Mouse (Mus musculus) stomach, embryonic 16.5 days (tissue): Measurements from ENCODE around the gene Sorbs1. TPM values are rescaled to one million over a fixed set of nuclear protein-coding genes. Genes with fewer than 3 reads are reported as not detected.

Source experiments
- ATAC-seq: fragments of 200-750 bp; cut with Nextera tagmentation; 2 replicates; pipeline ENCODE4 v1.8.0; 2017; ENCODE audit warnings: moderate number of reproducible peaks, moderate TSS enrichment; ENCODE audit not compliant: insufficient read depth, low FRiP score
- H3K27ac ChIP-seq: fragments of 300-500 bp; sonication (generic); 2 replicates; pipeline ENCODE4 v1.5.1; 2014; ENCODE audit warnings: low read length
- H3K27me3 ChIP-seq: fragments of 300-500 bp; sonication (generic); 2 replicates; pipeline ENCODE4 v1.6.1; 2014; ENCODE audit warnings: low read length, control low read depth, mixed read lengths; ENCODE audit not compliant: control insufficient read depth, insufficient read depth
- H3K36me3 ChIP-seq: fragments of 300-500 bp; sonication (generic); 2 replicates; pipeline ENCODE4 v1.6.1; 2014; ENCODE audit warnings: low read length; ENCODE audit not compliant: control insufficient read depth, insufficient read depth
- H3K4me1 ChIP-seq: fragments of 300-500 bp; sonication (generic); 2 replicates; pipeline ENCODE4 v1.6.1; 2014; ENCODE audit warnings: low read length, control low read depth, mixed read lengths; ENCODE audit not compliant: control insufficient read depth, insufficient read depth
- H3K4me2 ChIP-seq: fragments of 300-500 bp; sonication (generic); 2 replicates; pipeline ENCODE4 v1.6.1; 2014; ENCODE audit warnings: low read depth, low read length, mixed read lengths
- H3K4me3 ChIP-seq: fragments of 300-500 bp; sonication (generic); replicated peaks from 2 replicates; pipeline ENCODE4 v1.5.1; 2014; ENCODE audit warnings: mild to moderate bottlenecking, low read length
- H3K9ac ChIP-seq: fragments of 300-500 bp; sonication (generic); 2 replicates; pipeline ENCODE4 v1.6.1; 2014; ENCODE audit warnings: low read length
- H3K9me3 ChIP-seq: fragments of 300-500 bp; sonication (generic); replicated peaks from 2 replicates; pipeline ENCODE4 v1.6.1; 2016; ENCODE audit warnings: low read length, control low read depth; ENCODE audit not compliant: control insufficient read depth
- WGBS: fragments of 180-500 bp; shearing (Covaris S2); extraction: QIAGEN DNeasy Blood & Tissue Kit; methylation state at CpG from one replicate; pipeline ENCODE4 v1.1.7; 2014; 5-methylcytosine and 5-hydroxymethylcytosine counted together
- polyA plus RNA-seq: library from polyadenylated mRNA; unstranded; fragments of >200 nt; fragmentation: Nextera tagmentation; extraction: Ambion mirVana; gene quantifications from 2 replicates; pipeline ENCODE4 v1.2.1, GENCODE M21; 2015

The Sorbs1 gene
- polyA plus RNA-seq, 1 experiment from 2014 or later, result 106 TPM

DNA sequence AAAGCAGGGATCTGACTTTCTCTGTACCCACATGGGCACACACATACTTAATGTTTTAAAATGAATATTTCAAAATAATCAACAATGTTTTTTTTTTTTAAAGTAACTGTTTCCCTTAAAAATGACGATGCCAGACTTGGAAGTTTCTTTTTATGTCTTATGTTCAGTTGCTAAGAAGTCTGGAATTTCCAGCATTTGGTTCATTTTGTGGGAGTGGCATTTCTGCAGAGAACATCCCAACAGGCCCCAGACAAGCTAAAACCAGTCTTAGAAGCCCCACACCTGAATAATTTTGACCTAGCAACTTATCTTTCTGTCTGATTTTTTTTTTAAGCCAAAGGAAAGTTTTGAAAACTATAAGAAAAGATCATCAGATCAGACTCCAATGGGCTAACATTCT lies 258.0 kb downstream of the Sorbs1 start:
- no peaks in the 10 kb centered on the region for H3K9me3 ChIP-seq
- H3K4me2 ChIP-seq, result no peak overlapping the region
- H3K27me3 ChIP-seq, result no peaks in the 10 kb centered on the region
- H3K4me3 ChIP-seq, result no peak overlapping the region
- no peak overlapping the region for H3K27ac ChIP-seq
- H3K4me1 ChIP-seq, result no peaks in the 10 kb centered on the region
- ATAC-seq, result no peak
- WGBS, result 38% methylated on average over 1 of the region's 1 CpGs
- no peaks in the 10 kb centered on the region for H3K36me3 ChIP-seq
- no peak overlapping the region for H3K9ac ChIP-seq

DNA sequence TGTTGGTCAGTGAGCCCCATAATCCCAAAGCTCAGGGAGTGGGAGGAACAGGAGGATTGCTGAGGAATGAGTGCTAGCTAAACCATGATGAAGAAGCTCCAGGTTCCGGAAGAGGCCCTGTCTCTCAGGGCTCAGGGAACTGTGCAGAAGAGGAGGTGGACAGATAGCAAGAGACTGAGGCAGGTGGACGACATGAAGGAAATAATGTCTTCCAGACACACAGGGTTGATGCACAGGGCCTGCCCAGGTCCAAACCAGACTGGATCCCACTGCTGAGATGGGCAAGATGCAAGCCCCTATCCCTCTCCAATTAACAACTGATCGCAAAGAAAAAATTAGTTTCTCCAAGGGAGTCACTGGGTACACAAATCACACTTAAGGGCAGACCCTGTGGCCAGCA lies 258.8 kb downstream of the Sorbs1 start:
- WGBS, result 88% methylated on average over 3 of the region's 3 CpGs
- H3K27ac ChIP-seq, result no peak overlapping the region
- H3K9ac ChIP-seq, result no peak overlapping the region
- no peaks in the 10 kb centered on the region for H3K4me1 ChIP-seq
- no peak overlapping the region for H3K4me2 ChIP-seq
- ATAC-seq, result no peak
- H3K4me3 ChIP-seq, result no peak overlapping the region
- H3K9me3 ChIP-seq, result no peaks in the 10 kb centered on the region
- no peaks in the 10 kb centered on the region for H3K36me3 ChIP-seq
- H3K27me3 ChIP-seq, result no peaks in the 10 kb centered on the region

DNA sequence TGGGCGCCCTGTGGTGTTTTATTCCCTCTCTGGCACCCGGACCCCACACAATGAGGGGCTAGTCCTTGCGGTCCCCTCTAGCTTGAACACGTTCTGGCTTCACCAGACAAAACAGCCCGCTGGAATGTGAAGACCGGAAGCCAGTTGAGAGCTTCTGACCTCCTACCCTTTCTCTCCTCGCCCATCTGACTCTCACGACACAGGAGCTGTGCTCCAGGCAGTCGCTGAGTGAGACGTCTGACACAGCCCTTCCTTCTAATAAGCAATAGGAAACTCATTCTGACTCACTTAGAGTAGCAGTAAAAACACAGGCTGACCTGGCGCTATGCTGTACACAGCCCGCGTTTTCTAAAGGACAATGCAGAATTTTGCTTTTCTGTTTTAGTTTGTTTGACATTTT lies 259.8 kb downstream of the Sorbs1 start:
- Histone ChIP-seq H3K4me2 (no peak overlapping the region), H3K27ac (no peak overlapping the region), H3K36me3 (no peaks in the 10 kb centered on the region), H3K9ac (no peak overlapping the region), H3K4me3 (no peak overlapping the region), H3K4me1 (no peaks in the 10 kb centered on the region), H3K27me3 (no peaks in the 10 kb centered on the region), H3K9me3 (no peaks in the 10 kb centered on the region)
- ATAC-seq, result 0 out of 2 replicates have a peak, but pooled peaks have one; percentile 19
- 44% methylated on average over 13 of the region's 13 CpGs for WGBS

DNA sequence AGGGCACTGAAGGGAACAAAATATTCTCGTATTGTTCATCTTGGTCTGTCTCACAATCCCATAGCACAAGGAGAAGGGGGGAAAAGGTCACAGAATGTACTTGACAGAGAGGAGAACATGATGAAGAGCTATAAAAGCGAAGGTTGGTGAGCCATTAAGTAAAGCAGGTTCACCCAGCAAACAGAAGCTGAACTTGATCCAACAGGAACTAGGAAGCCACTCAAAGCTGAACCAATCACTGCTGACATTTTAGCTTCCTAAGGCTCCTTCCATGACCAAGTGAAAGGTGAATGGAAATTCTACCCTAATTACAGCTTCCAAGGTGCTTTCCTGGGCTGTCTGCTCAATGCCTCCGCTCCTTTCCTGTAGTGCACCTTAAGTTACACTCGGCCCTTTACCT lies 262.5 kb downstream of the Sorbs1 start:
- Histone ChIP-seq H3K4me2 (no peak overlapping the region), H3K9me3 (no peaks in the 10 kb centered on the region), H3K4me1 (no peaks in the 10 kb centered on the region), H3K27ac (no peak overlapping the region), H3K27me3 (no peaks in the 10 kb centered on the region), H3K9ac (no peak overlapping the region), H3K4me3 (no peak overlapping the region), H3K36me3 (no peaks in the 10 kb centered on the region)
- ATAC-seq, result no peak
- 78% methylated on average over 4 of the region's 4 CpGs for WGBS

GRCm38 (mm10) chr19:40249352-40249751 lies 264.2 kb downstream of the Sorbs1 start:
- Histone ChIP-seq H3K27ac (no peak overlapping the region), H3K4me1 (no peaks in the 10 kb centered on the region), H3K9ac (no peak overlapping the region), H3K36me3 (no peaks in the 10 kb centered on the region), H3K27me3 (no peaks in the 10 kb centered on the region), H3K4me3 (no peak overlapping the region), H3K4me2 (no peak overlapping the region), H3K9me3 (no peaks in the 10 kb centered on the region)
- 67% methylated on average over 11 of the region's 11 CpGs for WGBS
- ATAC-seq, result no peak

DNA sequence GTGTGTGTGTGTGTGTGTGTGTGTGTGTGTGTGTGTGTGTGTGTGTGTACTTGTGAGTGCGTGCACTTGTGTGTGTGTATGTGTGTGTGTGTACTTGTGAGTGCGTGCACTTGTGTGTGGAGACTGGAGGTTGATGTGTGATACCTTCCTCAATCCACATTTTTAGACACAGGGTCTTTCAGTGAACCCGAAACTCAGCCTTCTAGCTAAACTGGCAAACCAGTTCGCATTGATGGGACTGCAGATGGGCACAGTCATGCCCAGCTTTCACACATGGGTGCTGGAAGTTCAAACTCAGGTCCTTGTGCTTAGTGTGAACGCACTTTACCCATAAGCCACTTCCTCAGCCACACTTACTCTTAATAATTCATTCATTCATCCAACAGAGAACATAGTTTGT lies 265.1 kb downstream of the Sorbs1 start:
- WGBS, result 94% methylated on average over 5 of the region's 5 CpGs
- Histone ChIP-seq H3K4me3 (no peak overlapping the region), H3K9ac (no peak overlapping the region), H3K27me3 (no peaks in the 10 kb centered on the region), H3K4me1 (no peaks in the 10 kb centered on the region), H3K36me3 (no peaks in the 10 kb centered on the region), H3K27ac (no peak overlapping the region), H3K9me3 (no peaks in the 10 kb centered on the region), H3K4me2 (no peak overlapping the region)
- no peak for ATAC-seq

DNA sequence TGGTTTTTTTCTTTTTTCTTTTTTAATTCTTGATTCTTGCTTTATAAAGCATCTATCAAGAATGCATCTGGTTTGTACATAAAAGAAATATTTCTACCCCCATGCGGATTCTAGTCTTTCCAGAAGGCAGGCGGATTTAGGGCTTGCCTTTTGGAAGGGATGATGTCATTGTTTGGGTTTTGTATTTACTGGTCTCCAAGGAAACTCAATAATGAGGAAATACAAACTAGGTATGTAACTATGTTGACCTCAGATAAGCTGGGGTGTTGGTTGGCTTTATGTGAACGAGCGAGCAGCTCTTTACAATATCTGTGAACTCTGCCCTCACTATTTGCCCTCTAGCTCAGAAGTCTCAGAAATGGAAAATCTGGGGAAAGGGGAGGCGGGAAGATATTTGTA lies 266.3 kb downstream of the Sorbs1 start:
- Histone ChIP-seq H3K4me3 (no peak overlapping the region), H3K4me1 (no peaks in the 10 kb centered on the region), H3K4me2 (no peak overlapping the region), H3K27me3 (no peaks in the 10 kb centered on the region), H3K9me3 (no peaks in the 10 kb centered on the region), H3K36me3 (no peaks in the 10 kb centered on the region), H3K27ac (no peak overlapping the region), H3K9ac (no peak overlapping the region)
- WGBS, result 34% methylated on average over 5 of the region's 5 CpGs
- peak; percentile 81 for ATAC-seq

DNA sequence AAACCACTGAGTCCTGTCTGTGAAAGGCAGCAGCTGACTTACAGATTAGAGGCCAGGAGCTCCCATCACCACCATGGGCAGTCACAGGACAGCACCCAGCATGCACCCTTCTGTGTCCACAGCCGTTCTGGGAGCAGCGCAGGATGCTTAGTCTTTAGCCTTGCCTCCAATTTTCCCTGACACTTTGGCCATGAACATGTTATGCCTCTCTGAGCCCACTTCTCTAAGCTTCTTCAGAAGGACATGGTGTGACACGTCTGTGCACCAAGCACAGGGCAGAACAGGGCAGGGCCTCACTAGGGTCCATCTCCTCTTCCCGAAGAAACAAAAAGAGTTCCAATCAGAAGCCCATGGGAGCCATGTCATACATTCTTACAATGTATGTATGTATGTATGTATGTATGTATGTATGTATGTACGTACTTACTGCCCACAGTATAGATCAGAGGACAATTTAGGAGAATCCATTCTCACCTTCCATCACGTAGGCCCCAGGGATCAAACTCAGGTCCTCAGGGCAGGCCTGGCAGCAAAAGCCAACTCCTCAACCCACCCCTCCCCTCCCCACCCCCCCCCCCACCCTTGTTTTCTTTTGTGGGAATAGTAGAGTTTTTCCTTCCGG lies 266.8 kb downstream of the Sorbs1 start:
- H3K4me3 ChIP-seq, result no peak overlapping the region
- peak overlapping the region; percentile 44 for H3K27ac ChIP-seq
- no peaks in the 10 kb centered on the region for H3K4me1 ChIP-seq
- H3K9me3 ChIP-seq, result no peaks in the 10 kb centered on the region
- ATAC-seq, result no peak; the same call in 1 of the 2 replicates
- WGBS, result 77% methylated on average over 7 of the region's 7 CpGs
- H3K9ac ChIP-seq, result no peak overlapping the region
- H3K36me3 ChIP-seq, result no peaks in the 10 kb centered on the region
- no peak overlapping the region for H3K4me2 ChIP-seq
- H3K27me3 ChIP-seq, result no peaks in the 10 kb centered on the region
